Mouse (Mus musculus) limb, embryonic 10.5 days (tissue): ENCODE measurements around the gene Fabp7. TPM values are rescaled to one million over a fixed set of nuclear protein-coding genes. Genes with fewer than 3 reads are reported as not detected.
A peak's percentile ranks its signal among the peaks of the same experiment; 100 is the strongest.

Experiments used
- DNase-seq: peaks from one replicate; pipeline ENCODE4 v3.0.0-alpha.2; 2017; ENCODE audit warnings: low spot score
- H3K27ac ChIP-seq: fragments of 300-500 bp; sonication (generic); 2 replicates; pipeline ENCODE4 v1.5.1; 2016; ENCODE audit warnings: mild to moderate bottlenecking
- H3K27me3 ChIP-seq: fragments of 300-500 bp; sonication (generic); 2 replicates; pipeline ENCODE4 v1.6.1; 2016; ENCODE audit warnings: low read depth, mild to moderate bottlenecking; ENCODE audit not compliant: poor library complexity, severe bottlenecking
- H3K36me3 ChIP-seq: fragments of 300-500 bp; sonication (generic); 2 replicates; pipeline ENCODE4 v1.6.1; 2016; ENCODE audit warnings: mild to moderate bottlenecking, moderate library complexity
- H3K4me1 ChIP-seq: fragments of 300-500 bp; sonication (generic); 2 replicates; pipeline ENCODE4 v1.6.1; 2016
- H3K4me3 ChIP-seq: fragments of 300-500 bp; sonication (generic); 2 replicates; pipeline ENCODE4 v1.5.1; 2016; ENCODE audit warnings: mild to moderate bottlenecking, moderate library complexity
- H3K9me3 ChIP-seq: fragments of 300-500 bp; sonication (generic); replicated peaks from 2 replicates; pipeline ENCODE4 v1.6.1; 2016; ENCODE audit warnings: mild to moderate bottlenecking
- WGBS: fragments of 180-500 bp; shearing (Covaris S2); methylation state at CpG from one replicate; pipeline ENCODE4 v1.1.7; 2016; 5-methylcytosine and 5-hydroxymethylcytosine counted together
- polyA plus RNA-seq: library from polyadenylated mRNA; unstranded; fragments of >200 nt; fragmentation: Nextera tagmentation; extraction: Ambion mirVana; gene quantifications from 2 replicates; pipeline ENCODE4 v1.2.1, GENCODE M21; 2016

Fabp7 gene
- 0.55 and 0.58 TPM in 2 replicates for polyA plus RNA-seq

GRCm38 (mm10) chr10:57784876-57785150 lies at the start of gene Fabp7:
Gene Fabp7, plus strand, starts transcription at chr10:57784881.
- H3K4me3 ChIP-seq = no peak within 1 kb of the TSS
- no peaks in the 10 kb centered on the region for H3K36me3 ChIP-seq
- H3K27ac ChIP-seq = no peak within 1 kb of the TSS
- peaks cover 6% of the 10 kb centered on the region; the same call in 1 of the 2 replicates for H3K4me1 ChIP-seq
- no peaks in the 10 kb centered on the region for H3K9me3 ChIP-seq
- DNase-seq = no peak
- WGBS = 30% methylated on average over 7 of the region's 7 CpGs
- no peaks in the 10 kb centered on the region for H3K27me3 ChIP-seq

- no peak overlapping the region for H3K27ac ChIP-seq
- WGBS = 86% methylated on average over 4 of the region's 4 CpGs
These were observed 43.9 kb upstream of the Fabp7 start for GRCm38 (mm10) chr10:57740733-57741132.

GRCm38 (mm10) chr10:57741351-57741750 lies 43.3 kb upstream of the Fabp7 start:
- DNase-seq = no peak
- no peaks in the 10 kb centered on the region for H3K27me3 ChIP-seq
- H3K4me3 ChIP-seq = no peak overlapping the region
- no peaks in the 10 kb centered on the region for H3K9me3 ChIP-seq
- H3K36me3 ChIP-seq = no peaks in the 10 kb centered on the region
- no peaks in the 10 kb centered on the region for H3K4me1 ChIP-seq
- H3K27ac ChIP-seq = no peak overlapping the region
- whole genome bisulfite sequencing = 70% methylated on average over 2 of the region's 2 CpGs

More at GRCm38 (mm10) chr10:57740733-57741132, 43.9 kb upstream of the Fabp7 start:
- no peak overlapping the region for H3K4me3 ChIP-seq
- no peaks in the 10 kb centered on the region for H3K27me3 ChIP-seq
- H3K9me3 ChIP-seq = no peaks in the 10 kb centered on the region
- H3K4me1 ChIP-seq = no peaks in the 10 kb centered on the region
- DNase-seq = no peak
- H3K36me3 ChIP-seq = no peaks in the 10 kb centered on the region

DNA sequence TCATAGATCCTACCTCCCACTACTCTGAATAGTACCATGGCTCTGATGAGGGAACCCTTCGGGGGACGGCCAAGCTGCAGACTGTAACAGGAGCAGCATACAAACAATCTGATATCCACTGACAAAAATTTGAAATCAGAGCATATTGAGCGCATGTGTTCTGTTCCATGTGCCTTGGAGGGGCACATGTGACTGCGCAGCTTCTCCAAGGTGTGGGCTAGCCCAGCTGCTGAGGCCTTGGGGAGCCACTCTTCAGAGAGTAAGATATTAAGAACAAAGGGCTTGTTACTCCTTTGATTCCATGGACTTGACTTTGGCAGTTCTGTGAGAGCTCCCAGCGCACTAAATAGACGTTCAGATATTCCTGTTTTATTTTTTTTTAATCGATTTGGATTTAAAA lies 41.6 kb upstream of the Fabp7 start:
- Histone ChIP-seq H3K27ac (no peak overlapping the region), H3K9me3 (no peaks in the 10 kb centered on the region), H3K4me1 (no peaks in the 10 kb centered on the region), H3K36me3 (no peaks in the 10 kb centered on the region), H3K27me3 (no peaks in the 10 kb centered on the region), H3K4me3 (no peak overlapping the region)
- 69% methylated on average over 7 of the region's 7 CpGs for WGBS
- DNase-seq = no peak

DNA sequence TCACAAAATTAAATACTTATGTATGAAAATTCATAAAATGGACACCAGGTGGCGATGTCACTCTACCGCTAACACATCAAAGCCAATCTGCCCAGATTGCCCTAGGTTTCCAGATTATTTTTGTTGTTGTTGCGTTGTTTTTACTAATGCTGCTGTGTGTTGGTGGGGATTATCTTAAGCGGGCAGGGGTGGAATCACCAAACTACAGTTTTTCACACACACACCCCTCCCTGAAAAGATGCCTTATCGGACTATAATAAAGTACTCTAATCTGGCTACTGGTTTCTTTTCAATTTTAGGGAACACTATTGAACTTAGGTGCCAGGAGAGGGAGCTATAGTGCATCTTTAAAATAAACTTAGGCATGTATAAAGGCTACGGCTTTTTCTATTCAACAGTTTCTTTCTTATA lies 41.1 kb upstream of the Fabp7 start:
- Histone ChIP-seq H3K4me3 (peak overlapping the region; percentile 31), H3K9me3 (no peaks in the 10 kb centered on the region), H3K4me1 (no peaks in the 10 kb centered on the region), H3K27ac (no peak overlapping the region), H3K27me3 (no peaks in the 10 kb centered on the region), H3K36me3 (no peaks in the 10 kb centered on the region)
- 11% methylated on average over 6 of the region's 6 CpGs for WGBS
- peak; percentile 50 for DNase-seq

- no peak for DNase-seq
- Histone ChIP-seq H3K9me3 (no peaks in the 10 kb centered on the region), H3K4me3 (no peak overlapping the region), H3K36me3 (no peaks in the 10 kb centered on the region), H3K27ac (no peak overlapping the region), H3K4me1 (no peaks in the 10 kb centered on the region), H3K27me3 (no peaks in the 10 kb centered on the region)
- WGBS = 59% methylated on average over 2 of the region's 2 CpGs
These were observed 40.4 kb upstream of the Fabp7 start for GRCm38 (mm10) chr10:57744128-57744765.

GRCm38 (mm10) chr10:57745452-57745851 lies 39.2 kb upstream of the Fabp7 start:
- no peaks in the 10 kb centered on the region for H3K9me3 ChIP-seq
- H3K4me1 ChIP-seq = no peaks in the 10 kb centered on the region
- no peaks in the 10 kb centered on the region for H3K27me3 ChIP-seq
- no peaks in the 10 kb centered on the region for H3K36me3 ChIP-seq
- H3K4me3 ChIP-seq = no peak overlapping the region
- no peak for DNase-seq
- H3K27ac ChIP-seq = no peak overlapping the region

DNA sequence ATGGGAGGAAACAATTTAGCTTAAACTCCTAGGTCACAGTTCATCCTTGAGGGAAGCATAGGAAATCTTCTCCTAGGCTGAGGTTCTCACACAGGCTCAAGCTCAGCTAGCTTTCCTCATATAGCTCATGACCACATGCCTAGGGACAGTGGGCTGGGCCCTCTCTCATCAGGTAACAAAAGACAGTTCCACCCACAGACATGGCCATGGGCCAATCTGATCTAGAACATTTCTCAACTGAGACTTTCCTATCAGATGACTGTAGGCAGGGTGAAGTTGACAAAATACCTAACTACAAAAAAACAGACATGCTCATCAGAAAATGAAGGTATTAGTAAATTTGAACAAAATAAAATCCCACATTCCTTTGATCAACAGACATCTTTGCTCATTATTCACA lies 37.6 kb upstream of the Fabp7 start:
- Histone ChIP-seq H3K36me3 (no peaks in the 10 kb centered on the region), H3K4me3 (no peak overlapping the region), H3K9me3 (no peaks in the 10 kb centered on the region), H3K27ac (no peak overlapping the region), H3K4me1 (no peaks in the 10 kb centered on the region), H3K27me3 (no peaks in the 10 kb centered on the region)
- DNase-seq = no peak

DNA sequence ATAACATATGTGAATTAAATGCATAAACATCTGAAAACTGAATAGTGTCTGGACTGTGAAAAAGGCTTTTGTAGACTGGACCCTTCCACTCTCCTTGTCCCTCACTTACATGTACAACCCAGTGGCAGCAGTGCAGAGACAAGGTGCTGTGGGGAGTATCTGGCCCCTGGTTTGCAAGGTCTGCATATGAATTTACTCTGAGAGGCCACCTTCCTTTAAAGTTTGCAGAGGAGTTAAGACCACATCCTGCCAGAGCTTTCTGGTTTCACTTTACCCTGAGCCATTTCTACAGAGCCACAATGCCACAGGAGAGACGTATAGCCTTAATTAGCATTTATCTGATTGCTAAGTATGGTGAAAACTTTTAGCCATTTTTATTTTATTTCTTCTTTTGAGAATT lies 31.3 kb upstream of the Fabp7 start:
- Histone ChIP-seq H3K9me3 (no peaks in the 10 kb centered on the region), H3K4me1 (no peaks in the 10 kb centered on the region), H3K4me3 (no peak overlapping the region), H3K27me3 (no peaks in the 10 kb centered on the region), H3K36me3 (no peaks in the 10 kb centered on the region), H3K27ac (no peak overlapping the region)
- DNase-seq = no peak
- WGBS = 83% methylated on average over 1 of the region's 1 CpGs

GRCm38 (mm10) chr10:57755201-57755736 lies 29.4 kb upstream of the Fabp7 start:
- Histone ChIP-seq H3K4me3 (no peak overlapping the region), H3K27ac (no peak overlapping the region), H3K4me1 (no peaks in the 10 kb centered on the region), H3K36me3 (no peaks in the 10 kb centered on the region), H3K27me3 (no peaks in the 10 kb centered on the region), H3K9me3 (no peaks in the 10 kb centered on the region)
- 92% methylated on average over 2 of the region's 2 CpGs for WGBS
- DNase-seq = no peak

DNA sequence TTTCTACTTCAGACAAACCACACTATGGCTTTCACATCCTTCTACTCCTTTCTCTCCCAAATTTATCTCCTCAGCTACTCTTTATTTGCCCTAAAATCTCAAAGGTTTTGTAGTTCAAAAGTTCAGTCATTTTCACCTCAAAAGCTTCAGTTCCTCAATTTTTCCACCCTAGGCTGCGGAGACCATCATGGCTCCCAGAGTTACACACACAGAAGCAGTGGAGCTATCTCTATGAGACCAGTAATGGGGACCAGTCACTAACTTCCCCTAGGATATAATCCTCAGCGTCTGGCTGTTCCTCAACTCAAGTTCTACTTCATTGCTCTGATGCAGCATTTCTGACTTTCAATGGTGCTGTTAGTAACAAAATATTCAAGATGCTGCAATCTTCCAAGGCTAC lies 25.7 kb upstream of the Fabp7 start:
- Histone ChIP-seq H3K4me1 (no peaks in the 10 kb centered on the region), H3K9me3 (no peaks in the 10 kb centered on the region), H3K4me3 (no peak overlapping the region), H3K36me3 (no peaks in the 10 kb centered on the region), H3K27ac (no peak overlapping the region), H3K27me3 (no peaks in the 10 kb centered on the region)
- DNase-seq = no peak
- WGBS = 91% methylated on average over 2 of the region's 2 CpGs

DNA sequence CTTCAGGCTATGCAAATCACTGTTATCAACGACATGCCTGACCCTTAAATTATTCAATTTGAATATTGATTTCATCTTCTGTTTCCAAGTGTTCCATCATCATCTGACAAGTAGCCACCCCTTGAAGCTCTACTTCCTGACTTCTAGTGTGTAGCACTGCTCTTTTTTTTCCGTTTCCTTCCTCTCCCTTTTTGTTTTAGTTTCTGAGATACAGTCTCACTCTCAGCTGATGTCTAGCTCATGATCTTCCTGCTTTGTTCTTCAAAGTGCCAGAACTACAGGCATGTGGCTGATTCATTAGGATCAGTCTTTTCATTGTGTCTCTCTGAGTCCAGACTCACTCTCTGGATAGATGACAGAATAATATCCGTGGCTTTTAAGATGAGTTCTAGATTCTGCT lies 24.0 kb upstream of the Fabp7 start:
- H3K4me1 ChIP-seq = no peaks in the 10 kb centered on the region
- H3K27me3 ChIP-seq = no peaks in the 10 kb centered on the region
- H3K9me3 ChIP-seq = no peaks in the 10 kb centered on the region
- no peak for DNase-seq
- no peaks in the 10 kb centered on the region for H3K36me3 ChIP-seq
- 86% methylated on average over 3 of the region's 3 CpGs for WGBS
- no peak overlapping the region for H3K27ac ChIP-seq
- no peak overlapping the region for H3K4me3 ChIP-seq

GRCm38 (mm10) chr10:57763044-57763443 lies 21.6 kb upstream of the Fabp7 start:
- no peak overlapping the region for H3K4me3 ChIP-seq
- H3K36me3 ChIP-seq = no peaks in the 10 kb centered on the region
- no peak for DNase-seq
- no peaks in the 10 kb centered on the region for H3K4me1 ChIP-seq
- H3K27ac ChIP-seq = no peak overlapping the region
- 40% methylated on average over 1 of the region's 1 CpGs for WGBS
- no peaks in the 10 kb centered on the region for H3K9me3 ChIP-seq
- no peaks in the 10 kb centered on the region for H3K27me3 ChIP-seq
